Mouse (Mus musculus) adrenal gland, postnatal 14 days (tissue): ENCODE data around the gene Fgf15. TPM values are rescaled to one million over a fixed set of nuclear protein-coding genes. Genes with fewer than 3 reads are reported as not detected.

Experiments used
- DNase-seq: peaks from one replicate; pipeline ENCODE4 v3.0.0; 2021; ENCODE audit warnings: mixed read lengths
- long read RNA-seq, 2 experiments: library from polyadenylated mRNA; stranded (forward); transcript quantifications; one replicate each; pipeline ENCODE4 v2.0.0; 2021
- total RNA-seq: library from RNA; stranded (reverse); gene quantifications from 2 replicates; pipeline ENCODE4 v1.2.3, GENCODE M21; 2021

The Fgf15 gene
- total RNA-seq, result not detected in 2 replicates
- long read RNA-seq, experiment 1, partial matches to known transcripts, result 0 of 1 reads
- long read RNA-seq, experiment 1, other reads (novel, unspliced or antisense), result 0 of 1 reads
- long read RNA-seq, experiment 2, result 0 reads

DNA sequence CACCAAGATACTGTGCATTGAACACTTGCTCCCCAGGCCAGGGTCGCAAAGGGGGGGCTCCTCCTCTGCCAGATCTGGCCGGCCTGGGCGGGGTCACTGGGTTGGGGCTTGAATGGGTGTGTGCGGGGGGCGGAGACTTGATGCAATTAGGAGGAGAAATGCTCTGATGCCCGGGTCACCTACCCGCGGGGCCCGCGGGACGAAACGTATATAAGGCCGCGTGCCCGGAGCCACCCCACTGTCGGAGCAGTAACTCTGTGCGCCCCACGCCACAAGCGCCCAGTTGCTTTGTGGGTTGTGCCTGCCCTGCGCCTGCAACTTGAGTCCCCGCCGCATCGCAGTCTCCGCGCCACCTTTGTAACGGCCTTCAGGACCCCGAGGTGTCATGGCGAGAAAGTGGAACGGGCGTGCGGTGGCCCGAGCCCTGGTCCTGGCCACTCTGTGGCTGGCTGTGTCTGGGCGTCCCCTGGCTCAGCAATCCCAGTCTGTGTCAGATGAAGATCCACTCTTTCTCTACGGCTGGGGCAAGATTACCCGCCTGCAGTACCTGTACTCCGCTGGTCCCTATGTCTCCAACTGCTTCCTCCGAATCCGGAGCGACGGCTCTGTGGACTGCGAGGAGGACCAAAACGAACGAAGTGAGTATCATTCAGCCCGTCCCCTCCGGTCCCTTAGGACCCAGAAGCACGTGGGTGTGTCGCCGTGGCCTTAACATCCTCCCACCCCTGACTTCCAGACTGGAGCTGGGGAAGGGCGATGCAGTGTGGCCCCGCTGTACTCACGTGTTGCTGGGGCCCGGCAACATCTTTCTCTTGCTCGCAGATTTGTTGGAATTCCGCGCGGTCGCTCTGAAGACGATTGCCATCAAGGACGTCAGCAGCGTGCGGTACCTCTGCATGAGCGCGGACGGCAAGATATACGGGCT is at the start of gene Fgf15:
Gene Fgf15, plus strand, starts transcription at position 238 of the 925 bp plus-strand sequence.
- DNase-seq, result no peak

DNA sequence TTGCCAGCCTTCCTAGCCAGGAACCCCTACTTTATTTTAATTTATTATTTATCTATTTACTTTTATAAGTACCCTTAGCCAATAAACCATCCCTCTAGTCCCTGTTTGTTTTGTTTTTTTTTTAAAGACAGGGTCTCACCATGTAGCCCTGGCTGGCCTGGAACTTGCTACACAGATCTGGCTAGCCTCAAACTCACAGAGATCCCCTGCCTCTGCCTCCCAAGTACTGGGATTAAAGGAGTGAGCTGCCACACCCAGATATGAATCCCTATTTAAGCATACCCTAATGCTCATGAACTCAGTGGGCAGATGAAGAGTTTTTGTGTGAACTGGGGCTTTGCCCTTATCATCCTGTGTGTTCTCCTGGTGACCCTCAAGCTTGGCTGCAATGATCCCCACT is 49.3 kb upstream of the Fgf15 start, which contains the start of gene Fgf4:
Gene Fgf4, plus strand, starts transcription at position 301 of the 400 bp plus-strand sequence.
- no peak for DNase-seq

- no peak for DNase-seq
These were observed 45.0 kb upstream of the Fgf15 start for GRCm38 (mm10) chr7:144851321-144851720.

GRCm38 (mm10) chr7:144854966-144855365 is 41.4 kb upstream of the Fgf15 start:
- DNase-seq, result no peak

- DNase-seq, result no peak
These were observed 39.2 kb upstream of the Fgf15 start for GRCm38 (mm10) chr7:144857158-144857557.

DNA sequence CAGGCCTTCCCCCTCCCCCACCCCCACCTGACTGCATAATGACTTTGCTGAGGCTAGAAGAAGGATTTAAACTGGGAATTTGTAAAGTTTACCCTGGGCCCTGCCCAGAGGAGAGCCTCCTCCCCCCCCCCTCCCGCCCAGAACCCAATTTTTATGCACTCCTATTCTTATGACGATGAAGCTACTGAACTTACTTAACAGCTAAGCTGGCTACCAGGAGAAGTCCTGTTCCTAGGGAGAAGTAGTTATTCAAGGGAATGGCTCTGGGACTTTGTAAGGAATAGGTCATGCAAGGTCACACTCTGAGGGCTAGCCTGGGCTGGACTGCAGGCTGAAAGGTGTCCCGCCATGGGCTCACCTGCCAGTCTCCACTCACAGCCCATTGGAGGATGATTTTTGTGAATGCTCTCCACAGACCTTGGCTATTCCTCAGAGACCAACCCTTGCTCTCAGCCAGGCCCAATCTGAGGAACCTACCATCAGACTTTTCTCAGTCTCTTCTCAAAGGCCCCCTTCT is 38.4 kb upstream of the Fgf15 start:
- no peak for DNase-seq

- no peak for DNase-seq
These were observed 37.6 kb upstream of the Fgf15 start for GRCm38 (mm10) chr7:144858702-144859101.

- DNase-seq, result peak; percentile 22
These were observed 35.1 kb upstream of the Fgf15 start for GRCm38 (mm10) chr7:144861056-144861768.

DNA sequence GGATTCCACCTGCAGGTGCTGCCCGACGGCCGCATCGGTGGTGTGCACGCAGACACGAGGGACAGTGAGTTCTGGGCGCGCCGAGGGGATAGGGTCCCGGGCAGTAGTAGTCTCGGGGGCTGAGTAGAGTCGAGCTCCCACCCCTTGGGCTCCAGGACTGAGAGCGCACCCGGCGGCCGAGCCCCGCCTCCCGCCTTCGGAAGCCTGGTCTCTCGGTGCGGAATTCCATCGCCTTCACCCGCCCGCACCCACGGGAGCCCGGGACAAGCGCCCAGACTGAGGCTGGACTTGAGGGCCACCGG is 34.6 kb upstream of the Fgf15 start:
- peak; percentile 30 for DNase-seq

- DNase-seq, result no peak
These were observed 34.2 kb upstream of the Fgf15 start for GRCm38 (mm10) chr7:144862126-144862525.

DNA sequence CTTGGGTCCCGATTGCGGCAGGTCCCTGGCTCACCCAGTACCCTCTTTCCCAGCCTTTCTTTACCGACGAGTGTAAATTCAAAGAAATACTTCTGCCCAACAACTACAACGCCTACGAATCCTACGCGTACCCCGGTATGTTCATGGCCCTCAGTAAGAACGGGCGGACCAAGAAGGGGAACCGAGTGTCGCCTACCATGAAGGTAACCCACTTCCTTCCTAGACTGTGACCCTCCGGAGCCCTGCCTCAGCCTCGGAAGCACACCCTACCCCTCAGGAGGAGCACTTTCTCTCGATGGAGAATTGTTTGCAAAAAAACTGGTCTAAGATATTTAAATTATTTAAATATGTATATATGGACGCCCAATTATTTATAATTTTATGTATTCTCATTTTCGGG is 33.6 kb upstream of the Fgf15 start:
- no peak for DNase-seq

DNA sequence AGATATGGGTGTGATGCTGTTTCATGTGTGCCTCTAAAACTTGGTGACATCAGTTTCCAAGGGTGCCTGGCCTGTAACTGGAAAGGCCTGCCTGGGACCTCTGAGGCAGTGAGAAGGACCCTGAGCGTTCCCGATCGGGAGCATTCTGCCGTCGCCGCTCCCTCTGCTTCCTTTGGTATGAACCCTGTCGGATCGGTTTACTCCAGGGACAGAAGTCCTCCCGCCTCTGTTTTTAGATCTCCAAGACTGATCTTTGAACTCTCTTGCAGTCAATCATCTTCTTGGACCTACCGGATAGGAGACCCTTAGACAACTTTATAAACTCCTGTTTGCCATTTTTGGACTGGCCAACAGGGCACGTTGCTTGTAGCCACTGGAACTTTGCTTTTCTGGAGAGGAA is 33.1 kb upstream of the Fgf15 start:
- no peak for DNase-seq

GRCm38 (mm10) chr7:144864160-144864670 is 32.1 kb upstream of the Fgf15 start:
- DNase-seq, result no peak

DNA sequence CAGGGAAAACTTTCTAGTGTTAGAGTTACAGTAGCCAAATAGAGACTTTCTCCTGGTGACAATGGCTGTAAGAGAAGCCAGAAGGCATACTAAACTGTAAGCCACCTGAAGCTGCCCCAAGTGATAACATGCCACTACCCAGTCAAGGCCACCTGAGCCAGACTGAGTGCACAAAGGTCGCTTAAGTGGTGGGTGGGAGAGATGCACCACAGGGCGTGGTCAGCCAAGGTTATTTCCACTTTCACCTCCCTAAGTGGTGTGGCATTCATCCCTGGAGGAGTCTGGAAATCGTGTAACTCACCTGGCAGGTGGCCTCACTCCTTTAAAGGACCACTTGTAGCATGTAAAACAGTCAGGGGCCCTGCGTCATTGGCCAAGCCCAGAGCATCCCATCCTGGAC is 29.2 kb upstream of the Fgf15 start:
- DNase-seq, result no peak

DNA sequence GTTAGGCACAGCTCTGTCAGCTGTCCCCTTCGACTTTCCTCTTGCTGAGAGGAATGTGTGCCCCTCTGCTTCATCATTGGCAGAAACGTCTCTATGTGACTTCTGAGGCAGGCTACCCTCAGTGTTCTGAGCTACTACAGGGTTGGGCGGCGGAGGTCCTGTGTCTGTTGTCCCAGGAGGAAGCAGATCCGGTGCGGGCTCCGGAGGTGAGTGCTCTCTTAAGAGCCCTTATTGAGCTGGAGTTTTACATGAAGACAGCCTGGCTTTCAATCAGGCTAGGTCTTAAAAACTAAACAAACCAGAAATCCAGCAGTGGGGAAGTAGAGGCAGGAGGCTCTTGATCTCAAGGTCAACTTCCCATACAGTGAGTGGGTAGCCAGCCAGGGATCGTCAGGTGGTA is 28.7 kb upstream of the Fgf15 start:
- DNase-seq, result no peak

- no peak for DNase-seq
These were observed 23.9 kb upstream of the Fgf15 start for GRCm38 (mm10) chr7:144872420-144872819.

DNA sequence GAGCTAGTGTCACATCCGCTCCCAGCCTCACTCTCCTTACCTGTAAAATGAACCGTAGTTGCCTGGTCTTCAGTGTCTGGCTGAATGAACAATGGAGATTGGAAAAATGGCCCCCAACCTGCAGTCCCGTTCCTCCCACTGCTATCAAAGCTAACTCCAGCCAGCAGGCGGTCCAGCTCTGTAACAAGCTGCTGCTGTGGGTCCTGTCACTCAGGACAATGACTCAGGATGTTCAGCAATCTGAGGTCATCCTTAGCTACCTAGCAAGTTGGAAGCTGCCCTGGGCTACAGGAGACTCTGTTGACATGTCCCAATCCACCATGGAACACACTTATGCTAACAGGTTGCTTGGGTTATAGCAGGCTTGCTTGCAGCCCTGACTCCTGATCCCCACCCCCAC is 23.2 kb upstream of the Fgf15 start:
- DNase-seq, result no peak

- peak; percentile 53 for DNase-seq
These were observed 22.1 kb upstream of the Fgf15 start for GRCm38 (mm10) chr7:144874226-144874625.

- DNase-seq, result no peak
These were observed 17.9 kb upstream of the Fgf15 start for GRCm38 (mm10) chr7:144878401-144878800.

DNA sequence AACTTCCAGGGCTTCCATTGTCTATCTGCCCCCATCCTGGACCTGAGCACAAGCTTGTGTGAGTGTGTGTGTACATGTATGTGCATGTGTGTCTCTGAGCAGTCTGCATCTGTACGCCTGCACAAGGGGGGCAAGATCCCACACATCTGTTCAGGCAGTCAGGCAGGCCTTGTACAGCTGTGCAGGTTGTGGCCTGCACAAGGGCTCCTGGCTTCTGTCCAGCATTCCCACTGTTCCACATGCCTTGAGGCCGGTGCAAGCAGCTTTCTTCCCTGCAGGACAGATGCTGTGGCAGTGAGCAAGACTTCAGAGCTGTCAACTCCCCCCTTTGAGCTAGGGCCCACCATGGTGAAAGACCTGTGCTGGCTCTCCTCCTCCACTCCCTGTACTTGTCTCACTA is 13.2 kb upstream of the Fgf15 start:
- peak; percentile 26 for DNase-seq

DNA sequence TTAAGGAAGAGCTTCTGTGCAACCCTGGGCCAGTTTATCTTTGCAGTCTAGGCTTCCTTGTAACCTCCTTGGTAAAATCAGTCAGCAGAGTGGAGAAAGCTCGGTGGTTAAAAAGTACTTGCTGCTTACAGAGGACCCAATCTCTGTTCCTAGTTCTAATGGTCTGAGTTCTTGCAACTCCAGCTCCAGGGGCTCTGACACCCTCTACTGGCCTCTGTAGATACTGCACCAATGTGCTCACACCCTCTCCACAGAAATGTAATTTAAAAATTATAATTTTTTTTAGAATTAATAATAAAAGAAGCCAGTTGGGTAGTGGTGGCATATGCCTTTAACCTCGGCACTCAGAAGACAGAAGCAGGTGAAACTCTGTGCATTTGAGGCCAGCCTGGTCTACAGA is 8.7 kb upstream of the Fgf15 start:
- no peak for DNase-seq

DNA sequence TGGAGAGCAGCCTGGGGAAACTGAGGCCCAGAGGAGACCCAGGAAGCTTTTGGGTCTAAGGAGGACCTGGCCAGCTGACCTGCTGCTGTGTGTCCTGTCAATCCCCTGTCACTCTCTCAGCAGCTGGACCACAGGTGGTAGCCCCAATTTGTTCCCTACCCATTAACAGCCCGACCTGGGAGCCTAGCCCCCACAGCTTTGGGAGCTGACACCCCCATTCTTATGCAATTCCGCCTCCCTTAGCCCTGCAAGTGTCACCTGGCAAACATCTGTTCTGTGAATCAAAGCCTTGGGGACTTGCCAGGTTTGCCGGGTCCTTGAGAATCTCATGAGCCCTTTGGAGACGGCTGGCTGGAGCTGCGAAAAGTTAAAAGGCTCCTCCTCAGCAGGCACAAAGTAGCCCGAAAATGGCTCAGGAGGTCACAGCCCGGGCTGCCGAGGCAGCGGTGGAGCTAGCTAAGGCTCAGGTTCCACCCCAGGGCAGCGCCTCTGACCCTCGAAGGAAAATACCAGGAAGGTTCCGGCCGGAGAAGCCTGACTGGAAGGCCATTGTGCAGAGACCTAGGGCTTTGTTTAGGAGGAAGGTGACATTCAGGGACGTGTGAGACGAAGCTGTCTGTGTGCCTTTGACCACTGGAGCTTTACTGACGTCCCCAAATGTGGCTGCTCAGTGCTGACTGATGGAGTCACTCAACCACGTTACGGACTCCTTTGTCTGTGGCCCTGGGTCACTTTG is 7.6 kb upstream of the Fgf15 start:
- peak; percentile 81 for DNase-seq
